Mouse (Mus musculus) gastrocnemius, adult 8-10 months (tissue): Measurements from ENCODE around the gene Ankrd55. TPM values are rescaled to one million over a fixed set of nuclear protein-coding genes. Genes with fewer than 3 reads are reported as not detected.
"Not testable (repeated sequence)": the region's sequence is repeated elsewhere in the genome, so short reads cannot be mapped to it uniquely, and the experiment has no call there.

ENCODE experiments used
- DNase-seq, 2 experiments: peaks; one replicate each; pipeline ENCODE4 v3.0.0; 2022; ENCODE audit warnings: low spot score in 2 of 2
- total RNA-seq, 4 experiments: library from RNA; stranded (reverse); gene quantifications; 2 replicates each; pipeline ENCODE4 v1.2.4; 2022

Ankrd55 gene
- total RNA-seq, 4 experiments from 2014 or later: 0.11 TPM; not detected in 3

- DNase-seq: no peak
Observed at GRCm38 (mm10) chr13:112410461-112410860, 122.2 kb downstream of the Ankrd55 start.

GRCm38 (mm10) chr13:112411216-112411822 lies 123.1 kb downstream of the Ankrd55 start:
- DNase-seq: no peak

- DNase-seq: no peak
Observed at GRCm38 (mm10) chr13:112412251-112412650, 124.0 kb downstream of the Ankrd55 start.

- DNase-seq: no peak
Observed at GRCm38 (mm10) chr13:112412824-112413223, 124.6 kb downstream of the Ankrd55 start.

GRCm38 (mm10) chr13:112413611-112414010 lies 125.4 kb downstream of the Ankrd55 start:
- no peak for DNase-seq

- DNase-seq: no peak
Observed at GRCm38 (mm10) chr13:112415896-112416295, 127.6 kb downstream of the Ankrd55 start.

- no peak for DNase-seq
Observed at GRCm38 (mm10) chr13:112416410-112417162, 128.3 kb downstream of the Ankrd55 start.

GRCm38 (mm10) chr13:112417163-112417523 lies 128.9 kb downstream of the Ankrd55 start:
- no peak for DNase-seq

- DNase-seq: no peak
Observed at GRCm38 (mm10) chr13:112417861-112418423, 129.7 kb downstream of the Ankrd55 start.

GRCm38 (mm10) chr13:112418595-112418994 lies 130.3 kb downstream of the Ankrd55 start:
- no peak for DNase-seq

GRCm38 (mm10) chr13:112424212-112424611 lies 136.0 kb downstream of the Ankrd55 start:
- DNase-seq: no peak

GRCm38 (mm10) chr13:112424635-112425034 lies 136.4 kb downstream of the Ankrd55 start:
- DNase-seq: no peak

- DNase-seq: no peak
Observed at GRCm38 (mm10) chr13:112425181-112425654, 137.0 kb downstream of the Ankrd55 start.

- DNase-seq: no peak
Observed at GRCm38 (mm10) chr13:112426265-112427135, 138.2 kb downstream of the Ankrd55 start.

- DNase-seq: not testable (repeated sequence)
Observed at GRCm38 (mm10) chr13:112427136-112427470, 138.9 kb downstream of the Ankrd55 start.

GRCm38 (mm10) chr13:112427521-112427920 lies 139.3 kb downstream of the Ankrd55 start:
- DNase-seq: no peak

GRCm38 (mm10) chr13:112433271-112433670 lies 145.0 kb downstream of the Ankrd55 start:
- DNase-seq: no peak
